Mouse (Mus musculus) olfactory bulb, adult 2 months (tissue): Measurements from ENCODE around the gene Gxylt2.

Experiments
- CTCF ChIP-seq: fragments of 200-500 bp; IDR thresholded peaks from 2 replicates; pipeline ENCODE4 v1.5.1; 2012; ENCODE audit warnings: low read depth, mild to moderate bottlenecking, low read length, moderate library complexity; ENCODE audit not compliant: insufficient read depth
- POLR2A ChIP-seq: fragments of 200-500 bp; IDR thresholded peaks from 2 replicates; pipeline ENCODE4 v1.6.1; 2012; ENCODE audit warnings: mild to moderate bottlenecking, low read depth, low read length, moderate library complexity; ENCODE audit not compliant: insufficient read depth

DNA sequence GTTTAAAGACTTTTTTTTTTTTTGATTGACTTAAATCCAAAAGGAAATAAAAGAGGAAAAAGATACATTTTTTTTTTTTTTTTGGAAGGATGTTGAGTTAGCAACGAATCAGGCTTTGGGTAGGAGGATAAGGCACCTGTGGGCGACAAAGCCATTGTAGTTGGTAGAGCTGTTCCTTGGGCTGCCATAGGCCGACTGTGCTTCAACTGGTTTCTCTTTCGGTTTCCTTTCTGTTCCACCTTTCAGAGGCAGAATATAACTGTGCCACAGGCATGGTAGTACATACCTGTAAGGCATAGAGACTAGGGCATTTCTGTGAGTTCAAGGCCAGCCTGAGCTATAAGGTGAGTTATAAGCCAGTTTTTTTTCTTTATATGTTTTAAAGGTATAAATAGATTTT is 140.5 kb downstream of the Gxylt2 start:
- TF ChIP-seq CTCF (no peak), POLR2A (no peak)
